Mouse (Mus musculus) embryonic facial prominence, embryonic 12.5 days (tissue): Measurements from ENCODE around the gene Nrp2. TPM values are rescaled to one million over a fixed set of nuclear protein-coding genes. Genes with fewer than 3 reads are reported as not detected.

Experiments used
- ATAC-seq: fragments of 200-750 bp; cut with Nextera tagmentation; 2 replicates; pipeline ENCODE4 v1.8.0; 2017; ENCODE audit not compliant: insufficient number of reproducible peaks, insufficient read depth, low FRiP score, low TSS enrichment
- H3K27ac ChIP-seq: fragments of 300-500 bp; sonication (generic); 2 replicates; pipeline ENCODE4 v1.5.1; 2016; ENCODE audit warnings: mild to moderate bottlenecking
- H3K27me3 ChIP-seq: fragments of 300-500 bp; sonication (generic); 2 replicates; pipeline ENCODE4 v1.6.1; 2016; ENCODE audit warnings: mild to moderate bottlenecking, moderate library complexity
- H3K36me3 ChIP-seq: fragments of 300-500 bp; sonication (generic); 2 replicates; pipeline ENCODE4 v1.6.1; 2016; ENCODE audit warnings: mild to moderate bottlenecking
- H3K4me1 ChIP-seq: fragments of 300-500 bp; sonication (generic); 2 replicates; pipeline ENCODE4 v1.6.1; 2016
- H3K4me2 ChIP-seq: fragments of 300-500 bp; sonication (generic); replicated peaks from 2 replicates; pipeline ENCODE4 v1.6.1; 2016; ENCODE audit warnings: mild to moderate bottlenecking, moderate library complexity
- H3K4me3 ChIP-seq: fragments of 300-500 bp; sonication (generic); 2 replicates; pipeline ENCODE4 v1.5.1; 2016; ENCODE audit warnings: mild to moderate bottlenecking
- H3K9ac ChIP-seq: fragments of 300-500 bp; sonication (generic); 2 replicates; pipeline ENCODE4 v1.6.1; 2016; ENCODE audit warnings: mild to moderate bottlenecking, moderate library complexity
- H3K9me3 ChIP-seq: fragments of 300-500 bp; sonication (generic); 2 replicates; pipeline ENCODE4 v1.6.1; 2016; ENCODE audit warnings: mild to moderate bottlenecking, moderate library complexity
- WGBS: fragments of 180-500 bp; shearing (Covaris S2); methylation state at CpG from one replicate; pipeline ENCODE4 v1.1.7; 2016; 5-methylcytosine and 5-hydroxymethylcytosine counted together
- polyA plus RNA-seq: library from polyadenylated mRNA; unstranded; fragments of >200 nt; fragmentation: Nextera tagmentation; extraction: Ambion mirVana; gene quantifications from 2 replicates; pipeline ENCODE4 v1.2.1, GENCODE M21; 2016

Nrp2 gene
- polyA plus RNA-seq, 1 experiment from 2014 or later: 46.2 TPM

DNA sequence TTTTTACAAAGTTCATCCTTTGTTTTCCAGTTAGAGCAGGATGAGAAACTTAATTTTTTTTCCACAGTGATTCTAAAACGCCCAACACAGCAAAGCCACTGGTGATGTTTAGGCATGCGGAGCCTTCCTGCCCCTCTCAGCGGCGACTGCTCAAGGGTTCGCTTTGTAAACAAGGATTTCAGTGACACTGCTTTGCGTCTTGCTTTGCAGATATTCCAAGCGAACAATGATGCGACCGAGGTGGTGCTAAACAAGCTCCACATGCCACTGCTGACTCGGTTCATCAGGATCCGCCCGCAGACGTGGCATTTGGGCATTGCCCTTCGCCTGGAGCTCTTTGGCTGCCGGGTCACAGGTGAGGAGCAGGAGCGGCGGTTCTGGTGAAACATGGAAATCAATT, 57.5 kb downstream of the Nrp2 start:
- Histone ChIP-seq H3K4me1 (peaks cover 25% of the 10 kb centered on the region), H3K36me3 (peaks cover 30% of the 10 kb centered on the region), H3K4me3 (no peak overlapping the region), H3K9ac (no peak overlapping the region), H3K4me2 (no peak overlapping the region), H3K27me3 (no peaks in the 10 kb centered on the region), H3K9me3 (no peaks in the 10 kb centered on the region), H3K27ac (no peak overlapping the region)
- no peak for ATAC-seq
- 72% methylated on average over 17 of the region's 17 CpGs for WGBS

DNA sequence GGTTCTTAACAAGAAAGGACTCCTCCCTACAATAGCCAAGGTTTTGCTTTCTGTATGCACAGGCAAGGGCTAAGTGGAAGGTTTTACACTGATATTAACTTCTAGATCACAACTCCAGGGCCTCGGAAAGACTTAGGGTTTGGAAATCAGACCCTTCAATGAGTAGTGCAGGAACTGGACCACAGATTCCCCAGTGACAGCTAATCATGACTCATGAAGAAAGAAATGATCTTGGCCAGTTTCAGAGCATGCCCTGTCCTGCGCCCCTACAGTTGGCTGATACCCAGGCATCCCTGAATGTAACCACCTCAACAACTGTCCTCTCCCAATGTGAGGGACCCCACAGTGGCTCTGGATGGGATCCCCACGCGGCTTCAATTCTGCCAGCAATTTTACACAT, 60.7 kb downstream of the Nrp2 start:
- no peak overlapping the region for H3K4me2 ChIP-seq
- H3K9me3 ChIP-seq: no peaks in the 10 kb centered on the region
- no peak overlapping the region for H3K27ac ChIP-seq
- 92% methylated on average over 4 of the region's 4 CpGs for WGBS
- no peak overlapping the region for H3K9ac ChIP-seq
- ATAC-seq: no peak
- H3K27me3 ChIP-seq: no peaks in the 10 kb centered on the region
- H3K4me1 ChIP-seq: peaks cover 55% of the 10 kb centered on the region
- H3K36me3 ChIP-seq: peaks cover 30% of the 10 kb centered on the region
- H3K4me3 ChIP-seq: no peak overlapping the region

DNA sequence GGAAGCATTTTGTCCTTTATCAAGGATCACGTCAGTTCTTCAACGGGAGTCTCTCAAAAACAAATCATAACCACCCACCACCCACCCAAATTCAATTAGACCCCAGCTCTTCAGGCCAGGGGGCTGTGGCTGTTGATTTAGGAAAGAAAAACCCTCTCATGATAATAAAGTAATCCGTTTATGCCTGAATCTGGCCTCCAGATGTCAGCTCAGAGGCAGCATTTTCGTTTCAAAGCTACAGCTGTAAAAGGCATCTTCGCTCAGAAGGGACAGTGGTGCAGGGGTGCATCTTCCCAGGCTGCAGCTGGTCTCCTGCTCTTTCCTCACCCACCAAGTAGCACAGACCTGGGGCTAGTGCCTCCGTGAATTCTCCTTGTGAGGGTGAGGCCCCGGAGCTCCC, 62.1 kb downstream of the Nrp2 start:
- peaks cover 50% of the 10 kb centered on the region for H3K4me1 ChIP-seq
- H3K4me2 ChIP-seq: no peak overlapping the region
- no peak for ATAC-seq
- no peaks in the 10 kb centered on the region for H3K27me3 ChIP-seq
- peaks cover 32% of the 10 kb centered on the region for H3K36me3 ChIP-seq
- no peaks in the 10 kb centered on the region for H3K9me3 ChIP-seq
- no peak overlapping the region for H3K4me3 ChIP-seq
- peak overlapping the region; percentile 58; the same call in 1 of the 2 replicates for H3K27ac ChIP-seq
- no peak overlapping the region for H3K9ac ChIP-seq
- 24% methylated on average over 7 of the region's 7 CpGs for WGBS

DNA sequence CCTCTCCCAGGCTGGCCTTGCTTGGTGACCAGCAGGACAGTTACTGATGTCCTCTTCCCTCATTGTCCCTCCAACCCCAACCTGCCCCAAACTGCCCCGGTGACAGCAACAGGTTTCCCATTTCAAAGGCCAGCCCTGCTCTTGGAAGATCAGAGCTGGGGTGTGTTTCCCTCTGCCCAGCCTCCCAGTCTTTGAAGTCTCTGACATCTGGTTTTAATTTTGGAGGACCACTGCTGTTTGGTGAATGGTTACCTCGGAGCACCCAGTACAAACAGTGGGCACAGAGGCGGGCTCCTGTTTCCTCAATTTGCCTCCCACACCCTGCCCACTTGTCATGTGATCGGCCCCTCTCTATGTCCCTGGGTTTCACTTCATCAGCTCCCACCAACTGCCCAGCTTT, 63.7 kb downstream of the Nrp2 start:
- Histone ChIP-seq H3K27ac (no peak overlapping the region), H3K4me2 (no peak overlapping the region), H3K4me1 (peaks cover 55% of the 10 kb centered on the region), H3K9me3 (no peaks in the 10 kb centered on the region), H3K27me3 (no peaks in the 10 kb centered on the region), H3K36me3 (peaks cover 31% of the 10 kb centered on the region), H3K4me3 (no peak overlapping the region), H3K9ac (no peak overlapping the region)
- WGBS: 11% methylated on average over 4 of the region's 4 CpGs
- ATAC-seq: 0 out of 2 replicates have a peak, but pooled peaks have one; percentile 39

DNA sequence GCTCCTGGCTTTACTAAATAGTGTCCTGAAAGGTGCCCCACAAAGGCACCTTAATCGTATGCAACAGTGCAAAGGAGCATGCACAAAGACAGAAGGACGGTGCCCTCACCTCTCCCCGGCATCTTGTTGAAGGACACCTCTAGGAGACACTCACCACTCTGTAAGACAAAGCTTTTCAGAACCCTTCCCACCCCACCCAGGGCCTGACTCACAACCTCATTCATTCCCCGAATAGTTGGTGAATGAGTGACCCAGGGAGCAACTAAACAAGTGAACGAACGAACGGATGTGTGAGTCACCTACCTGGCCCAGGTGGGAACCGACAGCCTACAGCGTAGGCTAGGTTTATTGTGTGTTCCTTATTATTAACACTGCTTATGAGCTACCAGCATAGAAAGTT, 64.5 kb downstream of the Nrp2 start:
- no peak overlapping the region for H3K27ac ChIP-seq
- no peak overlapping the region for H3K9ac ChIP-seq
- H3K9me3 ChIP-seq: no peaks in the 10 kb centered on the region
- no peak for ATAC-seq
- no peak overlapping the region for H3K4me2 ChIP-seq
- peaks cover 32% of the 10 kb centered on the region for H3K36me3 ChIP-seq
- 86% methylated on average over 9 of the region's 9 CpGs for WGBS
- peaks cover 55% of the 10 kb centered on the region for H3K4me1 ChIP-seq
- no peaks in the 10 kb centered on the region for H3K27me3 ChIP-seq
- H3K4me3 ChIP-seq: no peak overlapping the region

DNA sequence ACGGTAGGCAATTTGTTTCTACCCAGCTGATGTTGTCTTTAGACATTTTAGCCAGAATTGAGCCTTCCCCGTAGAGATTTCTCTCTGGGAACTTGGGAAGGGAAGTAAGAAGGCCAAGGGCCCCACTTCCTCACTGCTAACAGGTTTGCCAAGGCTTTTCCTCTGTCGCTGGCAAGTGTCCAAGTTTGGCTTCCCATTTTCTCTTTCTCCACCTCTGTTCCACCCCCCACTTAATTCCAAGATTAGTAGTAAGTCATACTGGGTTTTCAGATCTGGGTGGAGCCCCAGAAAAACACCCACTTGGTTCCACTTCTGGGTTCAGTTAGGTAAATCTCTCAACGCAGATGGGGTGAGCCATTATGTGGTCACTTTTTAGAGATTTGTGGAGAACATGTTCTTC, 67.5 kb downstream of the Nrp2 start:
- Histone ChIP-seq H3K4me2 (no peak overlapping the region), H3K9ac (no peak overlapping the region), H3K4me1 (peaks cover 56% of the 10 kb centered on the region), H3K4me3 (no peak overlapping the region), H3K9me3 (no peaks in the 10 kb centered on the region), H3K36me3 (peaks cover 28% of the 10 kb centered on the region), H3K27me3 (no peaks in the 10 kb centered on the region), H3K27ac (peak overlapping the region; percentile 66)
- no peak for ATAC-seq
- 69% methylated on average over 4 of the region's 4 CpGs for WGBS

DNA sequence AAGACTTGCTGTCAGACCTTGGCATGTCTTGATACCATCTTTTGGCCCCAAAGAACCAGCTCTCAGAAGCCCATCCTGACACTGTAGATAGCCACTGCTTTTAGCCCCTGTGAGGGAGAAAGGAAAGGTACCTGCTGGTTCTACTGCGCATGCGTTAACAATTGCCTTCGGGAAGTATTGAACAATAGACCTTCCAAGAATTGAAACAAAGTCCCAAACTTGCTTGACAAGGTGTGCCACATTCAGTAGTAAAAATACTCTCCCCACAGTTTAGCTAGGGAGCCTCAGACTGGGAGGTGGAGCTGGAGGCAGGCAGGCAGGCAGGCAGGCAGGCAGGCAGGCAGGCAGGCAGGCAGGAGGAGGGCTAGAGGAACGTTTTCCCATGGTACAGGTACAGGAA, 69.3 kb downstream of the Nrp2 start:
- Histone ChIP-seq H3K36me3 (peaks cover 28% of the 10 kb centered on the region), H3K9ac (no peak overlapping the region), H3K4me1 (peaks cover 55% of the 10 kb centered on the region), H3K4me2 (no peak overlapping the region), H3K4me3 (no peak overlapping the region), H3K9me3 (no peaks in the 10 kb centered on the region), H3K27ac (peak overlapping the region; percentile 65; the same call in 1 of the 2 replicates), H3K27me3 (no peaks in the 10 kb centered on the region)
- ATAC-seq: no peak
- WGBS: 78% methylated on average over 4 of the region's 4 CpGs

DNA sequence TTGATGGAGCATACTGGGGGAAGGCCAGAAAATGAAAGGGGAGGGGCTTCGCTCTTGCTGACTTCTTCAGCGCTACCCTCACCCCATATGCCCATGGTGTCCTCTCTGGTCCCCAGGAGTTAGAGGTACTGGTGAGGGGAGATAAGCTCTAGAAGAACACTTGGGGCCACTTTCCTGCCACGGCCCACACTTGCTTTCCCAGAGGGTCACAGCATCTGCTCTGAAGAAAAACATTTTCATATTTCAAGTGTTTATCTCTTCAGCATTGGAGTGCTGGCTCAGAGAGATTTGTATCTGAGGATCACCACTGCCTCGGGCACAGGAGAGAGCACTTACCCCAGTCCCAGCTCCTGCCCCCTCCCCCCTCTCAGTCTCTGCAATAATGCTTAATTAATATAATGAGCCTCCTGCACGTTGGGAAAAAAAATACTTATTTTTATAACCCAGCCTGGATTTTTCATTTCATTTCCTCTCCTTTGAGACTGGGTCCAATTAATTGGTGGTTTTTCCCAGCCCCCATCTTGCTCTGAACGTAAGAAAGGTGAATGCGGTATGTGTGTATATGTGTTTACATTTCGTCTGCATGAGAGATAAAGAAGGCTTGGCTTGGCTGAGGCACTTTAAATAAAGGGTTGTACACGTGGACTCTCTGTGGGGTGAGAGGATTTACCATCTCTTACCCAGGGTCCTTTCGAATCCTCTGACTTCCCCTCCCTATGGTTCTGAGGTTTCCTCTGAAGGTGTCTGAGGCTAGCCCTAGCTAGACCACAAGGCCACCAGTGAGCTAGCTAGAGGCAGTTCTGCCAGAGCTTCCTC, 70.2 kb downstream of the Nrp2 start:
- H3K36me3 ChIP-seq: peaks cover 28% of the 10 kb centered on the region
- H3K4me2 ChIP-seq: no peak overlapping the region
- H3K27me3 ChIP-seq: no peaks in the 10 kb centered on the region
- no peaks in the 10 kb centered on the region for H3K9me3 ChIP-seq
- H3K9ac ChIP-seq: no peak overlapping the region
- 66% methylated on average over 10 of the region's 10 CpGs for WGBS
- H3K4me3 ChIP-seq: no peak overlapping the region
- no peak overlapping the region for H3K27ac ChIP-seq
- H3K4me1 ChIP-seq: peaks cover 54% of the 10 kb centered on the region
- ATAC-seq: no peak

DNA sequence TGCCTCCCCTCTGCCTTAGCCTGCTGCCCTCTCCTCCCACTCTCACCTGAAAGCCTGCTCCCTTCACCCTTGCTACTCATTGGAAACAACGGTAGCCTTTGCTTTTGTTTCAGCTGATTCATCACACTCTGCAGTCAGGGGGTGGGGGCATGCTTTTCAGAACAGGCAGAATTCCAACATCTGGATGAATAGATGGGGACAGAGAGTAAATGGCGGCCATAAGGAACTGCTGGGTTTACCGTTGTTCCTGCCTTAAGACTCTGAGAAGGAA, 70.8 kb downstream of the Nrp2 start:
- H3K4me2 ChIP-seq: no peak overlapping the region
- no peaks in the 10 kb centered on the region for H3K27me3 ChIP-seq
- peaks cover 22% of the 10 kb centered on the region for H3K36me3 ChIP-seq
- no peak overlapping the region for H3K27ac ChIP-seq
- H3K4me3 ChIP-seq: no peak overlapping the region
- WGBS: 64% methylated on average over 3 of the region's 3 CpGs
- H3K9me3 ChIP-seq: no peaks in the 10 kb centered on the region
- H3K4me1 ChIP-seq: peaks cover 48% of the 10 kb centered on the region
- no peak for ATAC-seq
- H3K9ac ChIP-seq: no peak overlapping the region

DNA sequence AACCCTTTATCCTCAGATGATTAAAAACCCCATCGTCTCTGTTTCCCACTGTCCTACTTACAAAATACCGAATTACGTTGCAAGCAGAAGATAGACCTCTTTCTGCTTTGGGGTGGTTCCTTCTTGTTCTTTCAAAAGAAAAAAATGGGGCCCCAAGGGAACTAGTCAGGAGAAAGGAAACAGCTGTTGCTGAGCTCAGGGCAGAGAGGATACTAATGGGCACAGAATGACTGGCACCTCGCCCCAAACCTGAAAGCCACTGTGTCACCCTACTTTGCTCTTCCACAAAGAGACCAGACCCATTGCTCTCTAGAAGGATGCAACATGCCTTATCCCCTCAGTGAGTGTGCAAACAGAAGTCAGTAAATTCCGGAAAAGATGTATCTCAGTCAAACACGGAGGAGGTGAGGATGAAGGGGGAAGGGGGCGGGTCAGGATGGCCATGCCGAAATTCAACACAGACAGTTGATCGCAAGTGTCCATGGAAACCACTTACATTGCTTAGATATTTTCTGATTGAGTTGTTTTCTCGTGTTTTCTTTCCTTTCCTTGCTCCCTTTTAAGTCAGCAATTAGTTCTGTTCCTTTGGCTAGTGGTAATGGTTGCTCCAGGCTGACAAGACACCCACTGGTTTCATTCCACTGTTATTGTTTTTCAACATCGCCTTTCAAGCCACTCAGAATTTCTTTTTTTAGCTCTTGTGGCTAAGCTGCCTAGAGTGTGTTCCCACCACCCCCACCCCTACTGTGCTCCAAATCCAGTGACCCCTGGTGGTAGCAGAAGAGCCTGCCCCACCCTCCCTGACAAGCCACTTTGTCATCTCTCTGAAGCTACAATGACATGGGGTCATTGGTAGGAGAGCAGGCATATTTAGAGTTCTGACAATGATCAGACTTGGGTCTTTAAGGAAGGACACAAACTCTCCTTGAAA, 71.5 kb downstream of the Nrp2 start:
- no peak for ATAC-seq
- H3K4me2 ChIP-seq: no peak overlapping the region
- no peak overlapping the region for H3K9ac ChIP-seq
- H3K27ac ChIP-seq: no peak overlapping the region
- 76% methylated on average over 11 of the region's 11 CpGs for WGBS
- no peaks in the 10 kb centered on the region for H3K27me3 ChIP-seq
- H3K36me3 ChIP-seq: peaks cover 19% of the 10 kb centered on the region
- no peak overlapping the region for H3K4me3 ChIP-seq
- H3K9me3 ChIP-seq: no peaks in the 10 kb centered on the region
- H3K4me1 ChIP-seq: peaks cover 47% of the 10 kb centered on the region

DNA sequence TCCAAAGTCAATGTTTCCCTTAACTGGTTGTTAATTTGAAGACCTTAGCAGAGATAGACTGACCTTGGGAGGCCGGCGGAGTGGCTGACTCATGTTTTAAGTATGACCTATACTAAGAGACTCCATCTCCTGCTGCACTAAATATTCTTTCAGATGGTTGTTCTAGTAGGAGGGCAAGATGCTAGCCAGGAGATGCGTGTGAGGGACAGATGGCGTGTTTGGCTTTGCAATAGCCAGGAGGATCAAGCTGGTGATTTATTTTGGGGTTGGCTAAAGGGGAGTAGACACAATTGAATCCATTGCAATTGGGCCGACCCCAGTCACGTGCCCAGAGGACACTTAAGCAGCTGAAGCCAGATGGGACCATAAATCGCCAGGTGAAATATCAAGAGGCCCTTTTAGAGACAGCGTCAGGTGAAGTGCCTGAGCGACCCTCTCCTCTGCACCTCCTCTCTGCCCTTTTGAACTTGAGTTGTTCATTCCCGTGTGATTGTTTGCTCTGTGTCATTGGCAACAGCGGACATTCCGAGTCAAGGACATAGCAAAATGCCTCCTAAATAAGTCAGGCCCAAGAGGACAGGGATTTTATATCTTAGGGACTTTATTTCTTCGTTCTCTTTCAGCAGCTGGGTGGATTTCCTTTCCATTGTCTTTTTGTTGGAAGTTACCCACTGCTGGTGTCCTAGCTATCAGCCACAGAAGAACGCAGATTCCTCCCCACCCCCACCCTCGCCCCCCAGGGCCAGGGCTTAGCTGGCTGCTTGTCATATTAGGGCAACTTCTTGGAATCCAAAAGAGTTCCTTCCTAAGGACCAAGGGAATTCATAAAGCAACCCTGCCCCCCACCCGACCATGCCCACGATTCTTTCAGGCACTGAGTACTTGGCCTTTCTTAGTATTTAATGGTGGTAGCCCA, 74.5 kb downstream of the Nrp2 start:
- ATAC-seq: no peak
- no peak overlapping the region for H3K27ac ChIP-seq
- no peak overlapping the region for H3K4me3 ChIP-seq
- H3K4me2 ChIP-seq: no peak overlapping the region
- H3K36me3 ChIP-seq: peaks cover 14% of the 10 kb centered on the region
- no peaks in the 10 kb centered on the region for H3K9me3 ChIP-seq
- 74% methylated on average over 17 of the region's 17 CpGs for WGBS
- no peak overlapping the region for H3K9ac ChIP-seq
- H3K4me1 ChIP-seq: peaks cover 47% of the 10 kb centered on the region
- 0 out of 2 replicates have a peak, but pooled peaks cover 5% of the 10 kb centered on the region for H3K27me3 ChIP-seq
